Mouse (Mus musculus) ZHBTc4 (cell line): ENCODE results near the gene Trhde.

Experiments used
- DNase-seq: peaks from one replicate; pipeline ENCODE4 v3.0.0-alpha.2; 2011; ENCODE audit warnings: low read depth, low spot score

Gene Trhde

DNA sequence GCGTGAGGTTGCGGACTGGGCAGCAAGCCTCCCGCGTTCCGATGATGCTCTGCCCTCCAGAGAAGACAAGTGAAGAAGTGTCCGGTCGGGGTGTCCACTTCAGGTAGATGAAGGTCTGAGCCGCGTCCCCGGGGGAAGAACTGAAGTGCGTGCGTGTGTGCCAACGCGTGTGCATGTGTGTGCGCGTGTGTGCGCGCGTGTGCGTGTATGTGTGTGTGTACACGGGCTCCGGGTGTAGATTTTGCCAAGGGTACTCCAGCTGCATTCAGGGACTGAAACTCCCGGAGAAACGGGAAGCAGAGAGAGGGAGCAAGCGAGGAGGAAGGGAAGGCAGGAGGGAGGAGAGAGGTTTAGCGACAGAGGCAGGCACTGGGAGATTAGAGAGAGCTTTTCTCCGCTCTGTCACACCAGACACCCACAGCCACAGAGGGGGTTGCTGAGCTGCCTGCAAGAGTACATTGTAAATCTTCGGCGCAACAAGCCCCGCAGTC lies at the start of gene Trhde:
TSS of gene Trhde (minus strand) at position 147 of the 491 bp plus-strand sequence.
- DNase-seq = no peak

DNA sequence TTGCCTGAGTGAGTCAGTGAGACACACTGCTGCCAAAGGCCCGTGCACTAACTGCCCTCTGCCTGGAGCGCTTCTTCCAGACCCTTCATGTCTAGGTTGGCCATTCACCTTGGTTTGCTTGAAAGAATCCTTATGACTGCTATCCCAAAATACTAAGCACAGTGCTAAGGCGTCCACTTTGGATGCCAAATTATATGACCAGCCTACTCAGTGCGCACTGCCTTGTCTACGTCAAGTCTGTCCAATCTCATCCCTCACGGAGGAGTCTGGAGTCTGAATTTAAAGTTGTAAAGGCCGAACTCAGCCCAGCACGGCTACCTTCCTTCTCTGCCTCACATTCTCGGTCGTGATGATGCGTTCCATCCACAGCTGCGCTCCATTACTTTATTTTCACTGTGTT lies 39.9 kb upstream of the Trhde start:
- no peak for DNase-seq

DNA sequence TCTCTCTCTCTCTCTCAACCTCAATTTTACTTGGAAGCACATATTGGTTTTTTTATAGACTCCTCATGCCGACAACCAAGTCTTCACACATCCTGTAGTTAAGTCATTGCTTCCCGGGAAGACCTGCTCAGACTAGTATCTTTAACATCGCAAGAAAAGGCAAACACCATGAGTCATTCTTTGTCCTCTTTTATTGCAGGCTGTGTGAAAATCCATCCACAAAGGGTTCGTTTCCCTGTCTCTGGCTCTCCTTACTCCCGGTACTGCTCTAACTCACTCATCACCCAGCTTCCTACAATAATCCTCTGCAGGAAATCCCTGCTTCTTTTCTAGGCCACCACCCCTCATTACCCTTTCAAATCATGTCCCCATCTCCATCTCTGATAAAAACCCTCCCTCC lies 39.3 kb upstream of the Trhde start:
- DNase-seq = no peak

DNA sequence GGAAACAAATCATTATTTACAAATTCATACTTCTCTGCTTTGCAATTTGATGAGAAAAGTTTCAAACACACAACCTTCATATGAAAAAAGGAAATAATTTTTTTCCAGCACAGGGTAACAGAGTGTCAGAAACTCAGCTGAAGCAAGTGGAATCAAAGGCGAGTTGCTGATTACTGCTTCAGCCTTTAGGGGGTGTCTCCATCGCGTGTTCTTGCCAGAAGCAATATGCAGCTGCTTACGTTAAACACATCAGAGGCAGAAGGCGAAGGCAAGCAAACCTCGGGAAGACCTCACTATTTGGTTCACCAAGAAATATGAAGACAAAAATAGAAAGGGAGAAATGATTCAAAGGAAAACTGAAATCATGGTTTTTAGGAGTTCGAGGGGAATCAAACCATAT lies 29.2 kb upstream of the Trhde start:
- no peak for DNase-seq

DNA sequence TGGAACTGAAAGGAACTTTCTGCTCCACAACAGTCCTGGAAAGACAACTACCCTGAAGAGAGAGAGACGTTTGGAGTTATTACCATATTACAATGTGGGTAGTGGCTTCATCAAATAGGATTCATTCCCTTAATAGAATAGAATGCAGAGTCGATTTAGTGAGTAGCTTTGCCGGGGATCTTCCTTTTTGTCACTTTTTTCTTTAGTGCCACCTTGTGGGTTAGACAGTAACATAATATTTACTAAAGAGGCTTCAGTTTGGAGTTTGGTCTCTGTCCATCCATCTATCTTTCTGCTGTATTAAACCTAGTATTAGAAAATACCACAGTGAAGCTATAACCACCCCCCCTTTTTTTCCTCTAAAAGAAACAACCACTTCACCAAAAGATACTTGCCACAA lies 6.7 kb upstream of the Trhde start:
- no peak for DNase-seq

DNA sequence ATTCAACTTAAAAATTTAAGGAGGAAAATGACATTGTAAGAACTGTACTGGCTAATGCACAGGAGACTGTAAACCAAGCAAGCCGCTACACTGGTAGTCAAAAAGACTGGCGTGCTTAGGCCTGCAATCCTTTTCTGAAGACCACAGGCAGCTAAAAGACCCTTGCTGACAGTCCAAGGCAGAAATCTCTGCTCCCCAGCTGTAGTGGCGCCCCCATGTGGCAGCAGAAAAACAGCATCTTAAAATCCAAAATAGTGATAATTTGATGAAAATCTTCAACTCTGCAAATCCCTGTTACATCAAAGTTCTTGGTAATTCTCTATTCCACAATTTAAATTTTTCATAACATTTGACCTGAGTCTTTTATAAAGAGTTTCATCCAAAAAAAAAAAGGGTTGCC lies 3.8 kb upstream of the Trhde start:
- DNase-seq = peak; percentile 16

DNA sequence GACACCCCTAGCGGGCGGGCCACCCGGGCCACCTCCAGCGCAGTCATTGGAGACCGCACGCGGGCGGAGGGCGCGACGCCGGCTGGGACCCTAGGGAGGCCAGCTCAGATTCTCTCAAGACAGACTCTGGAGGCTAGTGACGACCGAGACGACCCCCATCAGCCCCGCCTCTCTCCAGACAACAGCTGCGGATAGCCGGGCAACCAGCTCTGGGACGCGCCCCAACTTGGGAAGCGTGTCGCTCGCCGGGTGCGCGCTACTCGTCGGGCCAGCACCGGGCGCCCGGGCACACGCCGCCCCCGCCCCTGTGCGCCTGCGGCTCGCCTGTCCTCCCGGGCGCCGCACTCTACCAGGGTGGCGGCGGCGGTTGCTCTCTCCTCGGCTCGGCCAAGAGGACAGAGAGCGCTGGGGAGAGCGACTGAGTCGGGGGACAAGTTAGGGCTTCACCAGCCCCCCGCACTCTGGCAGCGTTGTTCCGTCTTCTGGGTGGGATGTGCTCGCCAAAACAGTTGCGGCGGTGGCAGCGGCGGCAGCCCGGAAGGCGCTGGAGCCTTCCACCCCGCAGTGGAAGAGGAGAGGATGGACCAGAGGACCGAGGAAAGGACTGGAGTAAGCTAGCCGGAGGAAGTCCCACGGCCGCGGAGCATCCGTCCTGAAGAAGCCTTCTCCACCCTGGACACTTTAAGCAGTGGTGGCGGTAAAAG lies 498 bp downstream of the Trhde start:
- DNase-seq = peak; percentile 53

DNA sequence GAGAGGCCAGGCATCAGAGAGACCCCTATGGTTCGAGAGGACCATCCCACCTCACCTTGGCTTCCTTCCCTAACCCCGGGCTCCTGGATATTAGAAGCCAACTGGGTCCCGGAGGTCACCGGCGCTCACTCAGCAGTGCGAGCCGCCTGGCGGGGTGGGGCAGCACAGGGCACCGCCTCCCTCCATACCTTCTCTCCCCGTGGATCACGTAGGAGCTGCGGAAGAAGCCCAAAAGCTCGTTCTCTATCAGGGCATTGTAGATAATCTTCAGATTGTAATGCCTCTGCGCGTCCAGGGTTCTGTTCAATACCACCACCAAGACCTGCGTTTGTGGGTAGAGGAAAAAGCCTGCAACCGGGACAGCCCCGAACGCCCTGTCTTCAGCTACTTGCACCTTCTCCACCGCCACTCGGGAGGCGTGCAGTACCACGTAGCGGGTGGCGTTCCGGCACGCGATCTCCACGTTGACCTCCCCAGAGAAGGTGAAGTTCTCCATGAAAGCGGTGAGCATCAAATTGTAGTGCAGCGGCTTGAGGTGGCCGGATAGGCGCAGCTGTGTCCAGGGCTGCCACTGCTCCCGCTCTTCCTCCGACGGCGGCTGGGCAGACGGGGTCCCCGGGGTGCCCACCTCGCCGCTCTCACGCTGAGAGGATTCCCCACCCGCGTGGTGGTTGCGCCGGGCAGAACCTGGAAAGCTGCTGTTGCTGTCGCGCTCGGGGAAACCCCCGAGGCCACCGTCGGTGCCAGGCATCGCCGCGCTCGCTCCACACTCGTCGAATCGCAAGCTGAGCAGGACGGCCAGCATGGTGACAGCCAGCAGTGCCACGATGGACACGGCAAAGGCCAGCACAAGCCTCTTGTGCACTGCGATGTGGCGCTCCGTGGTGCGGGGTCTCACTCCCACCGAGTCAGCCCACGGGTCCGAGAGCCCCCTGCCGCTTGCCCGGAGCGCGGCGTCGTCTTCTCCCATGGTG lies 1.5 kb downstream of the Trhde start:
- DNase-seq = peak; percentile 48

DNA sequence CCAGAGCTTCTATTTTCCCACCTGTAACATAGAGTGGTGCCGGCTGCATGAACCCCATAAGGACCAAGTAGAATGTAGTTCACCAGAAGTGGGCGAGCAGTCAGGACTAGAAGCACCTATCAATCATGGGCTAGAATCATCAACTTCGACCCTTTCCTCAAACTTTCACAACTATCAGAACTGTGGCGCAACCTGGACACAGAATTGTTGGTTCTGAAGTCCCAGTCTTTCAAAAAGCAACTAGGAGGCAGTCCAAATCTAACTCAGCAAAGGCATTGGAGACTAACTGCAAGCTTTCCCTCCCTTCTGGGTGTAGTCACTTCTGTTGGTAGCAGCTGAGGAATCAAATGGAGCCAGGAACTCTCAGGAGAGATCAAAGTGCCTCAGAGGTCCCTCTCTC lies 2.6 kb downstream of the Trhde start:
- no peak for DNase-seq

DNA sequence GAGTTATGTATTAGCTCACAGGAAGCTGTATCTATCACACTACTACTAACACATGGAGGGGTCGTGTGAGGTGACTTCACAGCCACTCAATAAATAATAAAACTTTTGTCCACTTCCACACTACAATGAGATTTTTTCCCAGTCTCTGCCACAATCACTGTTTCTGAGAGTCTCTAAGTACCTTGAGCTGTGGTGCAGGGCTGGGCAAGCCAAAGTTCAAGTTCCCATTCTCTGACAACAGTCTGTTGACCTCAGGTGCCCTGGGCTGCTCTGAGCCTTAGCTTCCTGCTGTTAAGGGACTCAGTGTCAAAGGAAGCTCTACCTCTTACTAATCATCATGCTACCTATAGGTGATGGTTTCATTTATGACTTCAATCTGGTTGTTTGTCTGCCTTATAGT lies 3.3 kb downstream of the Trhde start:
- DNase-seq = no peak

DNA sequence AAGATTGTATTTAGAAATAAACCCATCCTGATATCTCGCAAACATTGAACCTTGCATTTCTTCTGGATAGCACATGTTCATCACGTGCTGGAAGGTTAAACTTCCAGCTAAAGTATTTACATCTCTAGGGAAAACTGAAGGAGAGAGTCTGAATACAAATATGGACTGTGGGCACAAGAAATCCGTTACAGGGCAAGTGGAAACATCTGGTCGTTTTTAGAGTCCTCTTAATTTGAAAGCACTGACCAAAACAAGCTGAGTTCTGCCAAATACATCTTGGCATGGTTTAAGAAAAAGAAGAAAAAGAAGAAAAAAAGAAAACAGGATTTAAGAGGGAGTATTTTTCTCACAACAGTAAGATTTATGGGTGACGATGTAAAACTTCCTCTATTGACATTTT lies 3.9 kb downstream of the Trhde start:
- no peak for DNase-seq

DNA sequence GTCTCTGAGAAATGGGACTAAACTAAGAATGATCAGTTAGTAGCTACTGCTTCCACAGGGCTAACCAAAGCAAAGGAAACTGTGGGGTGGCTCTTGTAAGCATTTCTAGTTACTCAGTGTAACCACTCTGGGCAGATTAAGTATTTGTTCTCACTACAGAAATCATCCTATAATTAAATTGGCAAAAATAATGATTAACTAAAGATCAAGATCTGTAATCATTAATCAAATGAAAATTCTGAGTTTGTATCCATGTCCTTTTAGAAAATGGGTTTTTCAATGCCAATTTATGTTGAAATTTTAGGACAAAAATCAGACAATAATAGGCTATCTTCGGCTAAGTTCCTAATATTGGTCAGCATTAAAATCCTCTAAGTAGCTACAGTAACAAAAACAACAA lies 4.4 kb downstream of the Trhde start:
- no peak for DNase-seq

DNA sequence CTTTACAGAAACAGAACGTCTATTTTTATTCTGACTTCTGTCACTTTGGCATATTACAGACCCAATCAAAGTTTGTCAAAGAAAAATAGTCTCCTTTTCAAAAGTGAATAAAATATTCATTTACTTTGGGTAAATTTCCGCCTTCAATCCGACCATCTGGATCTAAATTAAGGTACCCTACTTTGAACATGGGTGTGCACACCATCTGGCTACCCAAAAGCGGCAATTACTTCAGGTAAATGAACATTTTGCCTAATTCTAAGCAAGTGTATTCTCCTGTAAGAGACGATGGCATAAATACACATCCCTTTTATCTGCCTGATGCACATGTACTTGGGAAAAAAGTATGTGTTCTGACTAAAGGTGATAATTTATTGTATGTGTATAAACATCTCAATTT lies 5.2 kb downstream of the Trhde start:
- no peak for DNase-seq

DNA sequence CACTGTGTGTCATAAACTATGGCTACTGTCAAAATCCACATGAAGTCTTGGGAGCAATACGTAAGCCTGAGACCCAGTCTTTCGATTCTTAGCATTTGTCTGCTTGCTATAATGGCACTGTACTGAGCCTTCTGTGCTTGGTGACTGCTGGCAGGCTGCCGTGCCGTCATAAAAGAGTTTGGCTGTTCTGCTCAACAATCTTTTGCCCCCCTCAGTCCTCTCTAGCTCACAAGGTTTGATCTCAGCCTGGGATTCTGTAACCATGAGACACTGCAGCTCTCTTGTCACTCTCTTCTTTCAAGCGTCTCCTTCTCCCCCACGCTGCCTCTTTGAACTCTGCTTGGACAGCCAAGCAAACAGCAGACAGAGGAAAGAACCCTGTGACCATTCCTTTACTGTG lies 7.9 kb downstream of the Trhde start:
- no peak for DNase-seq

DNA sequence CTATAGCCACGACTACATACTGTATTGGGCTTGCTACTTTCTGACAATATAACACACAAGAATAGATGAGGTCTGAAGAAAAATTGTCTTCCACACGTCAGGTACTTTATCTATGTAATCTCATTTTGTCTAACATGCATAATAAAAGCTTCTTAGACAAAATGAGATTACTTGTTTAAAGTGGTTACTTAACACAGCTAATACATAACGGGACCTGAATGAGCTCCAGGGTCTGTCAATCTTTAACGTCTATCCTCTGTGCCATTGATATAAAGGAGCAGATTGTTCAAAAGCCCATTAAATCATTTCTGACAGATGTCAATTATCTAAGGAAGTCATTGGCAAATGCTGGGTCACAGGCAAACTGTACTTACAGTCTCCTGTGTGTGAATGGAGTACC lies 36.2 kb downstream of the Trhde start:
- DNase-seq = no peak

DNA sequence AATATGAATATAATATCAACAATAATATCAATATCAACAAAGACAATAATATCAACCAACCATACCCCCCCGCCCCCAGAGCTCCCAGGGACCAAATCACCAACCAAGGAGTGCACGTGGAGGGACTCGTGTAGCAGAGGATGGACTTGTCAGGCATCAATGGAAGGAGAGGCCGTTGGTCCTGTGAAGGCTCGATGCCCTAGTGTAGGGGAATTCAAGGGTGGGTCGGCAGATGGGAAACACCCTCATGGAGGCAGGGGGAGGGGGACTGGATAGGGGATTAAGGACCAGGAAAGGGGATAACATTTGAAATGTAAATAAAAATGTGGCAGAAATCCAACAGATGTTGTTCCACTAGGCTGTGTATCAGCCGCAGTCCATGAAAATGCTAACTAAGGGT lies 40.0 kb downstream of the Trhde start:
- no peak for DNase-seq

DNA sequence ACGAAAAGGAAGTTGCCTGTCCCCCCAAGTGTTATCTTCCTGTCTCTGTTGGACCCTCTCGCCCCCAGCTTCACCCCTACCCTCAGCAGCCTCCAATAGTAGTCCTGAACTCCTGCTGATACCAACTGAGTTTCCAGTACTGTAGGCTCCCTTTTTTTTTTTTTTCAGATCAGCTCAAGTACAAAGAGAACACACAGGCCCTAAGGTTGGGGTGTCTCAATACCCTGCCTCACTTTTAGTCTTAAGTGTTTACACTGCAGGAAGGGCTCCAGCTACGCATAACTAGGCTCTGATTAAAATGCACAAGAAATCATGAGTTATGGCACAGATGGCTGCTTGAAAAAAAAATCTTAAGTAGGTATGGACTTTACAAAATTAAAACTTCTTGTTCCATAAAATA lies 42.9 kb downstream of the Trhde start:
- DNase-seq = no peak

DNA sequence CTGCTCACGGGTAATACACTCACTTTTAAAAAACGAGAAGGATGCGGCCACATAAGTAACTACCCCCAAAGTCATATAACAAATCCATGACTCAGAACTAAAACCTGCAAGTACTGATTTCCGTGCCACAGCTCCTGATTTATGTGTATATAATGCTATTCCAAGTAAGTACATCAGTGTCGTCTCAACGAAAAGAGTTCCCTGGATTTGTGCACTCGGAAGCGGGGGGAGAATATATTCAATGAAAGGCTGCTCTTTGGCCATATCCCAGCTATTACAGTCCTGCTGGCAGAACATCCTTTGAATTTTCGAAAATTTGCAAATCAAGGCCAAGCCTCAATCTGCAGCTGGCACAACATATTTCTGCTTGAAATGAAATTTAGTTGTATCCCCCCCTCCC lies 43.5 kb downstream of the Trhde start:
- DNase-seq = no peak

DNA sequence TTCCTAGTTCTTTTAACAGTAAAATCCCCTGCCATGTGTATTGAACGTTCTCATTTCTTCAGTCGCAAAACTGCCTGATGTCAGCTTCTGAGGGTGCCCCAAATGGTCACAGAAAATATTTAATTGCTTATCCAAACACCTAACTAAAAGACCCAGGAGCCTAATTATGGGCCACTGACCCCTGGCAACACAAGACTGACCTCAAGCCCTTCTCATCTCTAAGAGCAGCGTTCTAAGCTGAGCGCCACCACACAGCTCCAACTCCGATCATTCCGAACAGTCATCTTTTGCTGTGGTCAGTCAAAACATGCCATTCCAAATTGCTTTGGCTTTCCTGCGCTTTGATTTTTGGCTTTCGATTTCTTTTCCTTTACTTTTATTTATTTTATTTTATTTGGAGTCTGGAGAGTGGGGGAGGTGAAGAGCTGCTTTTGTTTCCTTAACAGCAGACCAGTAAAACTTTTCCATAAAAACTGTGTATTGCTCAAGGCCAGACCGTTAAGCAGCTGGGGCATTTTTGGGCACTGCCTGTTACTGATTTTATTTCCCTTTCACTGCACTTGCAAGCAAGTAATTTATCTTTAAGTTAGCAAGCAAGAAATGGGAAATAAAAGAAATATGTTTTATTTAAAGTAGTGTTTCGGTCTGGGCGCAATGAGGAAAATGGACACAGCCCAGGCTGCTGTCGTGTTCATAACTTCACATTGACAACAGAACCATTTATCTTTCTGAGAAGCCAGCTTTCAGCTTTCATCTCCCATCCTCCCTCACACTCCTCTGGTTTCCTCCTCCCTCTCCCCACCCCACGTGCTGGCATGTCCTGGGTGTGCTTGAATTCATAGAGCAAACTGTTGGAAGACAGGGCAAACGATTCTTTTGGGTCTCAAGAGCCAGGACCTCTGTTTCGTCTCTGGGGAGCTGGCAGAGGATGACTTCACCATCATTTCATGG lies 59.1 kb downstream of the Trhde start:
- no peak for DNase-seq

DNA sequence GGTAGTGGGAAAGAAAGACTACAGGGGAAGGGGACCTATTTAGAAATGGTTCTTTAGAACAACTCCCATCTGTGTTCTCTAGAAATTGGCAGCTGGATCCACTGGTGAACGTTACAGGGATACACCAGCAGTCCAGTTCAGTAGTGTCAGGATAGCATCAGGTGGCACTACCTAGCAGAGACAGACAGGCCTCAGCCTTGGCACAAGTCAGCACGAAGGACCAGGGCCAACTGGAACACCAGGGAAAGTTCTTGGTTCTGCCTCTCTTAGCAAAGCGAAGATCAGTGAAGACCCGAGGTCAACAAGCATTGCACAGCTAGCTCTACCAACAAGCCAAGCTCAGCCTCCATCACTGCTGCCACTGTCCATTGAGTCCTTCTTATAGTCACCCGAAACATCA lies 62.2 kb downstream of the Trhde start:
- DNase-seq = no peak

DNA sequence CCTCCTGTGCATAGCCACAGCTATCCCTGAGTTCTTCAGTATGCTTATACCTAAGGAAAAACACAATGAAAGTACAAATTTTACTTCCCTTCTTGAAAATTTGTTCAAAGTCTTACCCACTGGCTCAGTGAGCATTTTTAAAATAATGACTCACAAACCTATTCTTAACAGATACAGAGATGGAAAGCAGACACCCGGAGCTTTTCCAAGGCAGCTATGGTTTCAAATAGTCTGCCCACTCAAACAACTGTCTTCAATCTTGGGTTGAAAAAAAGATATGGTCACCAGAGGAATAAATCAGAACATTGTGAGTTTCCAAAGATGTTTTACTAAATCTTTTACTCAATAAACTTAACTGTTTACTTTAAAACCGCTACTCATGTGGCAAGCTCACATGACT lies 64.5 kb downstream of the Trhde start:
- no peak for DNase-seq

DNA sequence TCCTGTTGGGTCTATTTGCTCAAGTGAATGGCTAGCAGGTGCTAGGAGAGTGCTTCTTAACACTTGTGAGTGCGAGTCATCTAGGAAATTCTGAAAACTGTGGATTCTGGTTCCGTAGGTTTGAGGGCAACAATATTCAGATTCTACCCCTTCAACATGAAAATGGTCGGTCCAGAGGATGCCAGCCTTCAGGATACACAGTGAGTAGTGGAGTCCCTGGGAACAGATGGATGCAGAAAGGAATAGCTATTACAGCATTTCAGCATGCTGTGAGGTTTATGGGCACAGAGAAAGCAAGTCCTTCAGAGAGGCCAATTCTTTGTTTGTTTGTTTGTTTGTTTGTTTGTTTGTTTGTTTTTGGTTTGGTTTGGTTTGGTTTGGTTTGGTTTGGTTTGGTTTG lies 65.7 kb downstream of the Trhde start:
- DNase-seq = no peak
